Mouse (Mus musculus): ENCODE results near the gene Tprgl. TPM values are rescaled to one million over a fixed set of nuclear protein-coding genes. Genes with fewer than 3 reads are reported as not detected.

Gene Tprgl
- total RNA-seq, 2 experiments from 2014 or later: 81.6 to 88.5 TPM

GRCm38 (mm10) chr4:154167053-154167452, 6.6 kb upstream of the Tprgl start:
- DNase-seq (ENCODE audit: low spot score in 2 of 2): peak; percentile 58 to 70

GRCm38 (mm10) chr4:154163296-154163695, 2.8 kb upstream of the Tprgl start:
- peak; percentile 37 to 67 for DNase-seq (ENCODE audit: low spot score in 2 of 2)

GRCm38 (mm10) chr4:154159961-154160537, 417 bp downstream of the Tprgl start:
- DNase-seq (ENCODE audit: low spot score in 2 of 2): peak in 1 of 2 experiments; percentile 64

- peak; percentile 68 to 83 for DNase-seq (ENCODE audit: low spot score in 2 of 2)
Observed at GRCm38 (mm10) chr4:154159002-154159401, 1.5 kb downstream of the Tprgl start.

- no peak for DNase-seq (ENCODE audit: low spot score in 2 of 2)
Observed at GRCm38 (mm10) chr4:154157970-154158662, 2.4 kb downstream of the Tprgl start.

- no peak for DNase-seq (ENCODE audit: low spot score in 2 of 2)
Observed at GRCm38 (mm10) chr4:154156050-154156449, 4.4 kb downstream of the Tprgl start.

GRCm38 (mm10) chr4:154154104-154154503, 6.4 kb downstream of the Tprgl start:
- DNase-seq (ENCODE audit: low spot score in 2 of 2): no peak

- no peak for DNase-seq (ENCODE audit: low spot score in 2 of 2)
Observed at GRCm38 (mm10) chr4:154146342-154146741, 14.1 kb downstream of the Tprgl start.

GRCm38 (mm10) chr4:154144712-154145111, 15.8 kb downstream of the Tprgl start:
- no peak for DNase-seq (ENCODE audit: low spot score in 2 of 2)

- DNase-seq (ENCODE audit: low spot score in 2 of 2): peak; percentile 87 to 89
Observed at GRCm38 (mm10) chr4:154142211-154143040, 18.0 kb downstream of the Tprgl start, which contains the start of gene Wrap73. Wrap73 (plus strand) TSS chr4:154142372.

- no peak for DNase-seq (ENCODE audit: low spot score in 2 of 2)
Observed at GRCm38 (mm10) chr4:154141009-154141867, 19.2 kb downstream of the Tprgl start.

GRCm38 (mm10) chr4:154140213-154141008, 20.1 kb downstream of the Tprgl start:
- no peak for DNase-seq (ENCODE audit: low spot score in 2 of 2)

GRCm38 (mm10) chr4:154140182-154140212, 20.5 kb downstream of the Tprgl start, which contains the start of gene Trp73:
Trp73 (minus strand) TSS chr4:154140208.
- no peak for DNase-seq (ENCODE audit: low spot score in 2 of 2)

- DNase-seq (ENCODE audit: low spot score in 2 of 2): no peak
Observed at GRCm38 (mm10) chr4:154139671-154140181, 20.7 kb downstream of the Tprgl start.

- DNase-seq (ENCODE audit: low spot score in 2 of 2): no peak
Observed at GRCm38 (mm10) chr4:154137139-154137538, 23.3 kb downstream of the Tprgl start.

GRCm38 (mm10) chr4:154134803-154135202, 25.7 kb downstream of the Tprgl start:
- DNase-seq (ENCODE audit: low spot score in 2 of 2): no peak

GRCm38 (mm10) chr4:154131894-154132293, 28.6 kb downstream of the Tprgl start:
- no peak for DNase-seq (ENCODE audit: low spot score in 2 of 2)

GRCm38 (mm10) chr4:154129950-154130349, 30.5 kb downstream of the Tprgl start:
- DNase-seq (ENCODE audit: low spot score in 2 of 2): no peak

- DNase-seq (ENCODE audit: low spot score in 2 of 2): no peak
Observed at GRCm38 (mm10) chr4:154127273-154127672, 33.2 kb downstream of the Tprgl start.

- no peak for DNase-seq (ENCODE audit: low spot score in 2 of 2)
Observed at GRCm38 (mm10) chr4:154125202-154125601, 35.3 kb downstream of the Tprgl start.

- no peak for DNase-seq (ENCODE audit: low spot score in 2 of 2)
Observed at GRCm38 (mm10) chr4:154123553-154123952, 36.9 kb downstream of the Tprgl start.

Data from gastrocnemius, postnatal 4 days (tissue).